Mouse (Mus musculus): Measurements from ENCODE around the gene Ano4.

DNA sequence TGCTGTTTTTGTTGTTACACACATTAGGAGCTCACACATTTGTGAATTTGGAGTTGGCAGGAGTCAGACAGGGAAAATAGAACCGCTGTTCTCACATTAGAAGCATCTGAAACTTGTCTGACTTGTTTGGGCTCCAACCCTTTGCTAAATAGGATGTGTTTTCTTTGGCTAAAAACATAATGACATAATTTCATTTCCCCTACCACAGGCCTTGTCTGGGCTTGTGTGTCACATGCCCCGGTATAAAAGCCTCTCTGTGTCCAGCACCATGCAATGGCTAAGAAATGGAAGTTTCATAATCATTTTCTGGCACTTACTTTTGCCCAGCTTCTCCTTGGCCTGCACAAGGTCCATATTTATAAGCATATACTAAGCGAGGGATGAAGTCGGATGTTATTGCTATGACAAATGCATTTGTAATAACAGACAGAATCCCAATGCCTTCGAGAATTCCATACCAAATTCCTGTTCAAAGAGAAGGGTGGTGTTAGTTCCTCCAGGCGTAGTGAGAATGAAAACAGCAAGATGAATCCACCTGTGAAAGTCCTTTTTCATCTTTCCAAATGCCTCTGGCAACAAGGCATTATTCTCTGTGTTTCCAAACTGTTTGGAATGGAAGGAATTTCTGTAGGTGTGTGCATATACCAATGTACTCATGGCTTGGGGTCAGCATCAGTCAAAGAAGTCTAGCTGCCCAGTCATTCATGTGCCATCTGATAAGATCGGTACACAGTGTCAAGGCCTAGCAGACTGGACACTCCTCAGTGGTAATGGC, 373.4 kb downstream of the Ano4 start:
- TF ChIP-seq POLR2A (IDR thresholded peaks at IDR 0.05; ENCODE audit: low read depth, low read length), result no peak
- no peak for TF ChIP-seq CTCF (IDR thresholded peaks at IDR 0.05; ENCODE audit: extremely low read depth, insufficient read depth, insufficient read length, insufficient replicate concordance)
